Mouse (Mus musculus) regulatory T cell (primary cell): ENCODE measurements around the gene Snapc1.

Experiments used
- in situ Hi-C: fragments of 300-600 bp; cut with MboI, MseI; formaldehyde crosslinking; loops from one replicate; pipeline ENCODE4 v1.15.1; 2025; ENCODE audit warnings: high pct_unique_total_duplicates

Gene Snapc1

DNA sequence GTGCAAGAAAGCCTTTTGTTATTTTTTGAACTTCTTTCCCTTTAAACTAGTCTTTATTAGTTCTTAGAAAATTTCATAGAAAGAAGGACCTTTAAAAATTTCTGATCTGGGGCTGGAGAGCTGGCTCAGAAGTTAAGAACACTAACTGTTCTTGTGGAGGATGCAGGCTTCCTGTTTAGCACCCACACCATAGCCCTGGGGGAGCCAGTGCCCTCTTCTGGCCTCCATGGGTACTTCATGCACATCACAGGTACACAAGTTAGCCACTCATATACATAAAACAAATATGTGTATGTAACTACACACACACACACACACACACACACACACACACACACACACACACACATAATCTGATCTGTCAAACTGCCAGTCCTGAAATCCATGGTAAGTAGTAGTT lies 25.3 kb downstream of the Snapc1 start:
- in situ Hi-C loops, result no loop called here

DNA sequence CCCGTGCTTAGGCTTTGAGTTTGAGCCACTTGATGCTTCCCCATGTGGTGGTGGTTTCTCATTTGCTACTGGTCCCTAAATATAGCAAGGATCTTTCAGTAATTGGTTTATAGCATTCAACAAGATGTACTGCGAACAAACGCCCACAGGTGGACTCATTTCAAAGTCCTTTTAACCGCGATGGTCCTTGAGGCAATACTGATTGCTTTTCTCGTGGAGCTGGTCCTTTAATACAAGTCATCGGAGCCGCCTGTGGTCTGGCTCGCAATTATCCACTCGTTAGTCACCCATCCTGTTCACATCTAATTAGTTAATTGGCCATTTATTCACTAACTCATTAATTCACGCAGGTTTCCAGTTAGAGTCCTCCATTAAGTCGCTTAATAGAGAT lies 32.6 kb downstream of the Snapc1 start:
- in situ Hi-C loops, result no loop called here

DNA sequence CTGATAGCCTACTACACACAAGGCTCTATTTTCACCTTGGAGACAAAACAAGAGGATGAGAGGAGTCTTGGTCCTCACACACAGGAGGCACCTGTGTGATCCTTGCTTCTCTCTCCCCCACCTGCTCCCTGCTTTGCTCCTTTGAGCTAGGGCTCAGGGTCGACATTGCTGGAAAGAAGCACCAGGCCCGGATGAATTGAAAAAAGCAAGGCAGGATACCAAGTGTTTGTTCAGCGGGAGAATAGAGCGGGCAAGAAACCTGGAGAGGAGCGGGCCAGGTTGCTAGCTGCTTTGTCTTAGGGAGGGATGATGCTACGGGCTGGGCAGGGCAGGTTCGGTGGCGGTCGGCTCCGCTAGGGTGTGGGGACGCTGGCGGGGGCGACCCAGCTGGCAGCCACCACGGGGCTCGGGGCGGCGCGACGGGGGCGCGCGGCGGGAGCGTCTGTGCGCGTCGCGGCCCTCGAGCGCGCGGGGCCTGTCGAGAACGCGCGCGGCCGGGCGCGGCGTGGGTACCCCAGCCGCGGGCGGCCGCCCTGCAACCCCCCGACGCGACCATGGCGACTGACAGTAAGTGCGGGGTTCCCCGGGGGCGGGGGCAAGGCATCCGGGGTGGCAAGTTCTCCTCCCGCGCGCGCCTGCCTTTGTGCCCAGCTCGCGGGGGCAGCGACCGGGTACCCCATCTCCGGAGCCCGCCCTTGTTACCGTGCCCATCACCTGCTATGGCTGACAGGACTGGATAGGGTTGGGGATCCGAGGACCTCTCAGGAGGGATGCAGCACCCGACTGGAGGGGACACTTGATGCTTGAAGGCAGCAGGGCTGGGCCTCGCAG lies 33.2 kb downstream of the Snapc1 start, which contains the start of gene Syt16:
Gene Syt16, plus strand, starts transcription at position 365 of the 831 bp plus-strand sequence.
- in situ Hi-C loops, result no loop called here

DNA sequence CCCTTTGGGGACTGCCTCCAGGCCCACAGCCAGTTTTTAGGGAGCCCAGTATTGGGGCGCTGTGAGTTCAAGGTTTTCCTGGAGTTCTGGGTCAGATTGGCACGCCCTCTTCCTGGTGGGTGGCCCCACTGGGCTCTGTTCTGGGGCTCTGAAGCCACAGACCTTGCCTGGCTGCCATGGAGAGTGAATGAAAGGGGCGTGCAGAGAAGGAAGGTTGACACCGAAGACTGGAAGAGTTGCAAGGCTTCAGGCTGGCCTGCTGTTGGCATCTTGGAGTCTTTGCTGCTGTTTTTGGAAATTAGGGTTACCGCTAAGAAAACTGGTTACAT lies 33.8 kb downstream of the Snapc1 start:
- in situ Hi-C loops, result no loop called here

DNA sequence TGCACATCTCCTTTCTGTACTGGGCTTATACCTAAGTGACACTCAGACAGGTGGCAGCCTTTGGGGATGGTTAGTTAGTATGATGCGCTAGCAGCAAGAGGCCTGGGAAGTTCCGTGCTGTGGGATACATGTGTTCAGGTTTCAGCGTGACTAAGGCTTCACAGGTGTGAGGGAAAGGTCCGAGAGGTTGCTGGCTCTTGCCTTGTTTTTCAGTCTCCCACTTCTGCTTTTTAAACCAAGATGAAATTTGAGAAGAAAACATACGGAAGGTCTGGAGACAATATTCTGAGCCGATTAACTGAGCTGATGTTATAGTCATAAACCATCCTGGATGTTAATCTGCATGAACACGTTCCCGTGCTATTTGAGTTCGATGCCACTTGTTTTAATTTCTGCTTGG lies 38.2 kb downstream of the Snapc1 start:
- in situ Hi-C loops, result no loop called here

DNA sequence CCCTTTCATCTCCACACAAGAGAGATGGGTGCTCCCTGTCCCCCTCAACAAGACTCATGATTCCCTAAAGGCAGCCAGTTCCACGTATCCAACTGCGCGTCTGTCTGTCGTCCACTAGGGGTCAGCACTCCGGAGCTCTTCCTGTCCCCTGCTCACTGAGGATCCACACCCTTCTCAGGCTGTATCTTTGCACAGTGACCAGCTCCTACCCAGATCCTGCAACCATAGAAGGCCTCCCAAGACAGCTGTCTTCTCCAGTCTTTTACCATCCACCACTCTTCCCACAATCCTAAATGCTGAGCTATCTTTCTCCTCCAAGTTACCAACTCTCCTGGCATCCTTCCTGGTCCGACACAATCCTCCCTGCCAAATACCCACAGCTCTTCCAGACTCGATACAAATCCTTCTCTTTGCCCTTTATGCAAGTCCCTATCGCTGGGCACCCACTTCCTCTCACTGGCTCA lies 45.2 kb downstream of the Snapc1 start:
- in situ Hi-C loops, result no loop called here

DNA sequence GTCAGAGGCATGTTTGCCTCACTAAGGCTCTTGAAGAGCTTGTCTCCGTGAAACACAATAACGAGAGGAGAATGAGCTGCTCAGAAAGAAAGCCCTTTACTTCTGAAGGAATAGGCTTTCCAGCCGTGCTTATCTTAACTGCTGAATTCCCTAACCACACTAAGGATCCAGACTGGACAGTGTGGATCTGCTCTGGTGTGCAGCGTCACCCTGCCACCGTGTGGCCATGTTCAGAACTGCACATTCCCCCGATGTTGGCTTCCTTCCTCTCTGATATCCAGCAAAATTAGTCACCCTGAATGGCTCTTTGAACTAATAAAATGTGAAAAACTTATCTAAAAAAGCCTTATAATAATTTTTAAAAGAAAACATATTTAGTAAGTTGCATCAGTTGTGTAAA lies 49.5 kb downstream of the Snapc1 start:
- in situ Hi-C loops, result no loop called here

DNA sequence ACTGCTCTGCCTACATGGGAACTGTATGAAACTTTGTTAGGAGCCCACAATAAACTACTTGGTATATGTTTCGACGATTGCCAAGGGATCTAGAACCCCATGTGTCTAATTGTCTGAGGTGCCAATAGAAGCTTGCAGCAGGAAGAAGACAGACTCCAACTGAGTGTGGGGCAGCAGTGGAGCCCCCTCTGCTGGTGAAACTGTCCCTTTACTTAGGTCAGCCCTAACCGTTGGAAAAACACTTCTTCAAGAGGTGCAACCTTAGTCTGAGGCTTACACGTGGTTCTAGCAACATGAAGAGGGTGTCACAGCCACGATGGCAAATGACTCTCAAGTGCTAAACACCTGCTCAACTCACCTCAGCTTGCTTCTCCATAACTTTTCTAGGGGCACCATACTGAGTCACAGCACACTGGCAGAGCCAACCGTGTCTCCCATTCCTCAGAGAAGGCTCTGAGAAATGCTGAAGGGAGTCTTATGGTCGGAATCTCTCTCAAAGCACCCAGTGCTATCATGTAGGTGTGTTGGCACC lies 50.5 kb downstream of the Snapc1 start:
- in situ Hi-C loops, result loop anchor here (5.0 kb wide), 1 partner anchor 277 kb away; no protein-coding TSS in a partner anchor

DNA sequence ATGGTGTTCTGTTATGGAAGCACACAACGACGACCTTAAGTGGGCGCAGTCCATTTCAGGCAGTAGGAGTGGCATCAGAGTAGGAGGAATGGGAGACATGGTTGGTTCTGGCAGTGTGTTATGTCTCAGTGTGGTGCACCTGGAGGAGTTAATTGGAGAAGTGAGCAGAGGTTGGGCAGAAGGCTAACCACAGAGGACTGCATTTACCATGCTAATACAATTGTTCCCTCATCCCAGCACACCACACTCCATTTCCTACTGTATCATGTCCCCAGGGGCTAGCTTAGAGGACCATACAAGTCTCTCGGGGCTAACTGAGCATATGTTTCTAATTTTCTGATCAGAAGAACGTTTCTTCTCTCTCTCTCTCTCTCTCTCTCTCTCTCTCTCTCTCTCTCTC lies 51.2 kb downstream of the Snapc1 start:
- in situ Hi-C loops, result loop anchor here (5.0 kb wide), 1 partner anchor 277 kb away; no protein-coding TSS in a partner anchor

DNA sequence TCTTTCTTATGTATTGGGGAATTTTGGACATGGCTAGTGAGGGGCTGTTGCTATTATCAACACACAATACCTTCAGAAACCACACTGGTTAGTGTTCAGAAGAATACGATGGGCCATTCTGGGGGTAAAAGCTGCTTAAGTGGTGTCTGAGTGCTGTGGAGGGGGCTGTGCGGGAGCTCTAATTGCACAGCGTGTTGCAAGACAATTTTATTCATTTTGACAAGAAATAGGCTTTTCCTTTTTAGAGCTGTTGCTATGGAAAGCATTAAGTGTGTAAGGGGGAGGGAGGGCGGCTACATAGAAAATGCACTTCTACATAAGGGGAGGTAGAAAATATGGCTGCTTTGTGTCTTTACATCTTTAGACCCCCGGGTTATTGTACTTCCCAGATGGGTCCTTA lies 59.0 kb downstream of the Snapc1 start:
- in situ Hi-C loops, result no loop called here

DNA sequence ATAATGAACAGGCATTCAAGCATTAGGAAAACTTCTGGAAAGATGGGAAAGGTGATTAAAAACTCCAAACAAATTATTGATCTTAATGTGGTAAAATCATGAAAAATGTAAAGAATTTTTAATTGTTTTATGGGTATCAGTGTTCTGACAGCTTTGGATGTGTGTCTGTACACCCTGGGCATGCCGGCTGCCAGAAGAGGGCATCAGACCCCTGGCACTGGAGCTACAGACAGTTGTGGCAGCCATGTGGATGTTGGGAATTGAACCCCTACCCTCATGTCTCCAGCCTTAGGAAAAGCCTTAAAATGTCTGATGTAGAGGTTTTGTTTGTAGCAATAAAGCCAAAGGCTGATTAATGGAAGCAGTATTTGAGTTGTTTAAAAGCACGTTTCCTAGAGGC lies 60.6 kb downstream of the Snapc1 start:
- in situ Hi-C loops, result no loop called here
